Mouse (Mus musculus) embryonic facial prominence, embryonic 11.5 days (tissue): ENCODE results near the gene 1700019A02Rik. TPM values are rescaled to one million over a fixed set of nuclear protein-coding genes. Genes with fewer than 3 reads are reported as not detected.
A peak's percentile ranks its signal among the peaks of the same experiment; 100 is the strongest.

Experiments
- ATAC-seq: fragments of 200-750 bp; cut with Nextera tagmentation; replicated peaks from 2 replicates; pipeline ENCODE4 v1.8.0; 2017; ENCODE audit warnings: low read depth; ENCODE audit not compliant: insufficient number of reproducible peaks, low FRiP score, low TSS enrichment
- DNase-seq: peaks from one replicate; pipeline ENCODE4 v3.0.0-alpha.2; 2015; ENCODE audit warnings: low spot score
- H3K27ac ChIP-seq: fragments of 300-500 bp; sonication (generic); replicated peaks from 2 replicates; pipeline ENCODE4 v1.5.1; 2014; ENCODE audit warnings: mild to moderate bottlenecking, low read depth, low read length, control low read depth
- H3K27me3 ChIP-seq: fragments of 300-500 bp; sonication (generic); 2 replicates; pipeline ENCODE4 v1.6.1; 2014; ENCODE audit warnings: mild to moderate bottlenecking, low read length, moderate library complexity, mixed read lengths; ENCODE audit not compliant: control insufficient read depth, insufficient read depth
- H3K36me3 ChIP-seq: fragments of 300-500 bp; sonication (generic); replicated peaks from 2 replicates; pipeline ENCODE4 v1.6.1; 2014; ENCODE audit warnings: low read depth, mild to moderate bottlenecking, low read length, moderate library complexity, mixed read lengths; ENCODE audit not compliant: control insufficient read depth, insufficient read depth
- H3K4me1 ChIP-seq: fragments of 300-500 bp; sonication (generic); 2 replicates; pipeline ENCODE4 v1.6.1; 2014; ENCODE audit warnings: low read length, mixed read lengths; ENCODE audit not compliant: control insufficient read depth, insufficient read depth
- H3K4me2 ChIP-seq: fragments of 300-500 bp; sonication (generic); 2 replicates; pipeline ENCODE4 v1.6.1; 2014; ENCODE audit warnings: low read depth, mild to moderate bottlenecking, control low read depth, low read length, moderate library complexity
- H3K4me3 ChIP-seq: fragments of 300-500 bp; sonication (generic); 2 replicates; pipeline ENCODE4 v1.5.1; 2014; ENCODE audit warnings: low read depth, low read length, control low read depth
- H3K9ac ChIP-seq: fragments of 300-500 bp; sonication (generic); replicated peaks from 2 replicates; pipeline ENCODE4 v1.6.1; 2014; ENCODE audit warnings: mild to moderate bottlenecking, control low read depth, low read length
- H3K9me3 ChIP-seq: fragments of 300-500 bp; sonication (generic); replicated peaks from 2 replicates; pipeline ENCODE4 v1.6.1; 2016; ENCODE audit warnings: mild to moderate bottlenecking, low read length, inconsistent platforms, mixed read lengths; ENCODE audit not compliant: control insufficient read depth
- WGBS: fragments of 180-500 bp; shearing (Covaris S2); extraction: QIAGEN DNeasy Blood & Tissue Kit; methylation state at CpG from one replicate; pipeline ENCODE4 v1.1.7; 2014; 5-methylcytosine and 5-hydroxymethylcytosine counted together
- polyA plus RNA-seq: library from polyadenylated mRNA; unstranded; fragments of >200 nt; fragmentation: Nextera tagmentation; extraction: Ambion mirVana; gene quantifications from 2 replicates; pipeline ENCODE4 v1.2.1, GENCODE M21; 2014

Gene 1700019A02Rik
- polyA plus RNA-seq, 1 experiment from 2014 or later = not detected

GRCm38 (mm10) chr1:53191234-53191633, 3.8 kb upstream of the 1700019A02Rik start:
- H3K4me2 ChIP-seq = no peak overlapping the region
- no peak overlapping the region for H3K9ac ChIP-seq
- ATAC-seq = no peak
- WGBS = 62% methylated on average over 3 of the region's 3 CpGs
- H3K27ac ChIP-seq = no peak overlapping the region
- H3K4me1 ChIP-seq = no peaks in the 10 kb centered on the region
- no peaks in the 10 kb centered on the region for H3K27me3 ChIP-seq
- DNase-seq = peak; percentile 10
- H3K36me3 ChIP-seq = no peaks in the 10 kb centered on the region
- no peak overlapping the region for H3K4me3 ChIP-seq
- no peaks in the 10 kb centered on the region for H3K9me3 ChIP-seq

GRCm38 (mm10) chr1:53189620-53190019, 2.2 kb upstream of the 1700019A02Rik start:
- Histone ChIP-seq H3K4me3 (no peak overlapping the region), H3K27ac (no peak overlapping the region), H3K9me3 (no peaks in the 10 kb centered on the region), H3K9ac (no peak overlapping the region), H3K36me3 (no peaks in the 10 kb centered on the region), H3K27me3 (no peaks in the 10 kb centered on the region), H3K4me2 (no peak overlapping the region), H3K4me1 (no peaks in the 10 kb centered on the region)
- no peak for ATAC-seq
- no peak for DNase-seq
- 85% methylated on average over 3 of the region's 3 CpGs for WGBS

- DNase-seq = no peak
- Histone ChIP-seq H3K36me3 (no peaks in the 10 kb centered on the region), H3K4me3 (no peak overlapping the region), H3K9ac (no peak overlapping the region), H3K4me2 (no peak overlapping the region), H3K27me3 (no peaks in the 10 kb centered on the region), H3K27ac (no peak overlapping the region), H3K4me1 (no peaks in the 10 kb centered on the region), H3K9me3 (no peaks in the 10 kb centered on the region)
- 90% methylated on average over 3 of the region's 3 CpGs for WGBS
- no peak for ATAC-seq
Observed at GRCm38 (mm10) chr1:53186301-53186700, 1.1 kb downstream of the 1700019A02Rik start.

- DNase-seq = no peak
- Histone ChIP-seq H3K4me3 (no peak overlapping the region), H3K36me3 (no peaks in the 10 kb centered on the region), H3K4me2 (no peak overlapping the region), H3K27me3 (no peaks in the 10 kb centered on the region), H3K9ac (no peak overlapping the region), H3K4me1 (no peaks in the 10 kb centered on the region), H3K27ac (no peak overlapping the region), H3K9me3 (no peaks in the 10 kb centered on the region)
- no peak for ATAC-seq
- WGBS = 74% methylated on average over 6 of the region's 6 CpGs
Observed at GRCm38 (mm10) chr1:53157715-53158114, 29.7 kb downstream of the 1700019A02Rik start.

GRCm38 (mm10) chr1:53123066-53123465, 64.4 kb downstream of the 1700019A02Rik start:
- H3K36me3 ChIP-seq = no peaks in the 10 kb centered on the region
- peak; percentile 20 for DNase-seq

GRCm38 (mm10) chr1:53110561-53110960, 76.9 kb downstream of the 1700019A02Rik start:
- Histone ChIP-seq H3K27ac (no peak overlapping the region), H3K4me3 (no peak overlapping the region), H3K36me3 (no peaks in the 10 kb centered on the region), H3K4me2 (no peak overlapping the region), H3K9ac (no peak overlapping the region), H3K9me3 (no peaks in the 10 kb centered on the region), H3K4me1 (no peaks in the 10 kb centered on the region), H3K27me3 (no peaks in the 10 kb centered on the region)
- 84% methylated on average over 1 of the region's 1 CpGs for WGBS
- DNase-seq (no peak), ATAC-seq (no peak)

More at GRCm38 (mm10) chr1:53123066-53123465, 64.4 kb downstream of the 1700019A02Rik start:
- Histone ChIP-seq H3K4me1 (no peaks in the 10 kb centered on the region), H3K4me3 (no peak overlapping the region), H3K27ac (no peak overlapping the region), H3K9me3 (no peaks in the 10 kb centered on the region), H3K4me2 (no peak overlapping the region), H3K27me3 (no peaks in the 10 kb centered on the region), H3K9ac (no peak overlapping the region)
- ATAC-seq = no peak
- WGBS = 29% methylated on average over 2 of the region's 2 CpGs

Other genes with a start within 250 kb of the 1700019A02Rik start
- gene 1700019D03Rik, start 167.5 kb downstream of the 1700019A02Rik start, polyA plus RNA-seq = 4.6 and 5.2 TPM in 2 replicates
- gene Mstn, start 126.0 kb downstream of the 1700019A02Rik start, polyA plus RNA-seq = 2.6 and 4.3 TPM in 2 replicates
- gene Pms1, start 109.4 kb upstream of the 1700019A02Rik start, polyA plus RNA-seq = 21.6 and 25.9 TPM in 2 replicates
- gene Ormdl1, start 109.5 kb upstream of the 1700019A02Rik start, polyA plus RNA-seq = 71.7 and 72.1 TPM in 2 replicates
- gene Gm28778, start 109.5 kb upstream of the 1700019A02Rik start, polyA plus RNA-seq = not detected in 2 replicates
- gene Osgepl1, start 126.0 kb upstream of the 1700019A02Rik start, polyA plus RNA-seq = 25.6 and 26.6 TPM in 2 replicates
- not detected in 2 replicates for gene Asdurf, start 165.0 kb upstream of the 1700019A02Rik start, polyA plus RNA-seq
- gene Gm28551, start 165.0 kb upstream of the 1700019A02Rik start, polyA plus RNA-seq = 1.4 and 1.6 TPM in 2 replicates
- 114 and 138 TPM in 2 replicates for gene Asnsd1, start 165.1 kb upstream of the 1700019A02Rik start, polyA plus RNA-seq